32 mouse cellular contexts compared by ENCODE assay signal in the genomic region with DNA sequence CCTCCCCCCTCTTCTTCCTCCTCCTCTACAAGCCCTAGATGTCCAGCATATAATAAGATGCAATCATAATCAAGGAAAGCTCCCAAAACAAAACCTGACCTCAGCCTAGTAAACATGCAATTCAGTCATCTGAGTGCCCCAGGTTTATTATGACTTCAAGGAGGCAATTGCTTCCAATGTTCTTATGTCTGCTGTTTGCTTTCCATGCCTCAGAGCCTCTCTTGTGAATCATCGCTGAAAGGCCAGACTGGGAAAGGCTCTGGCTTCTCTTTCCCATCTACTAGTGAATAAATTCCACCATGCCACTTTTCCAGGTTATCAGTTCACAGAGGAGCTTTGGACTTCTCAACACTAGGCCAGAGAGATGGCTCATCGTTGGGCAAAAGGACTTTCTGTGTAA.
"Had no signal": no experiment of that assay in that cellular context is flagged by ENCODE, and none has a peak within 500 bp of the region (broad histone marks: within the 10 kb centered on the region; RNA-seq: fewer than 3 reads in every experiment).

No protein-coding gene starts in this region.

- H3K36me3 ChIP-seq: limb, embryonic 10.5 days; limb, embryonic 12.5 days; limb, embryonic 13.5 days; limb, embryonic 15.5 days; liver, embryonic 12.5 days; liver, embryonic 13.5 days; liver, embryonic 15.5 days; lung, embryonic 15.5 days; midbrain, embryonic 10.5 days; midbrain, embryonic 12.5 days; midbrain, embryonic 13.5 days; midbrain, embryonic 15.5 days; neural tube, embryonic 12.5 days had no signal

- H3K4me2 ChIP-seq: limb, embryonic 12.5 days; limb, embryonic 13.5 days; limb, embryonic 15.5 days; liver, embryonic 11.5 days; liver, embryonic 12.5 days; liver, embryonic 13.5 days; liver, embryonic 15.5 days; lung, embryonic 14.5 days; lung, embryonic 15.5 days; midbrain, embryonic 11.5 days; midbrain, embryonic 12.5 days; midbrain, embryonic 13.5 days; midbrain, embryonic 15.5 days; neural tube, embryonic 12.5 days had no signal

- ATAC-seq: liver, embryonic 12.5 days; liver, postnatal 0 days; lung, postnatal 0 days; midbrain, embryonic 13.5 days; midbrain, embryonic 15.5 days; midbrain, embryonic 16.5 days had no signal

- H3K9ac ChIP-seq: limb, embryonic 12.5 days; limb, embryonic 13.5 days; limb, embryonic 15.5 days; liver, embryonic 12.5 days; liver, embryonic 13.5 days; liver, embryonic 14.5 days; liver, embryonic 15.5 days; liver, postnatal 0 days; lung, embryonic 14.5 days; lung, embryonic 15.5 days; midbrain, embryonic 12.5 days; midbrain, embryonic 13.5 days; midbrain, embryonic 15.5 days; neural tube, embryonic 12.5 days had no signal

- DNase-seq: left cerebral cortex, postnatal 4 days; liver; liver, embryonic 13.5 days; liver, postnatal 0 days; lung, adult 18-20 months; lung, adult 2 months; lung, embryonic 14.5 days; lung, postnatal 10 days; lung, postnatal 14 days; lung, postnatal 36 days; lung, postnatal 4 days; midbrain, embryonic 14.5 days had no signal

- H3K27ac ChIP-seq: limb, embryonic 10.5 days; limb, embryonic 12.5 days; limb, embryonic 13.5 days; limb, embryonic 15.5 days; liver, embryonic 12.5 days; liver, embryonic 13.5 days; liver, embryonic 14.5 days; liver, embryonic 15.5 days; lung, embryonic 15.5 days; macrophage; midbrain, embryonic 10.5 days; midbrain, embryonic 12.5 days; midbrain, embryonic 13.5 days; midbrain, embryonic 15.5 days; neural tube, embryonic 12.5 days had no signal

- H3K27me3 ChIP-seq: neural tube, embryonic 12.5 days had no signal

- H3K4me3 ChIP-seq: limb, embryonic 10.5 days; limb, embryonic 12.5 days; limb, embryonic 13.5 days; limb, embryonic 15.5 days; liver, embryonic 12.5 days; liver, embryonic 13.5 days; liver, embryonic 15.5 days; lung, embryonic 15.5 days; megakaryocyte, embryonic 14.5 days; midbrain, embryonic 10.5 days; midbrain, embryonic 12.5 days; midbrain, embryonic 13.5 days; midbrain, embryonic 15.5 days; myocyte; neural tube, embryonic 12.5 days had no signal

- H3K9me3 ChIP-seq: limb, embryonic 10.5 days; limb, embryonic 12.5 days; limb, embryonic 13.5 days; limb, embryonic 15.5 days; liver, embryonic 12.5 days; liver, embryonic 13.5 days; liver, embryonic 15.5 days; lung, embryonic 15.5 days; megakaryocyte, embryonic 14.5 days; midbrain, embryonic 10.5 days; midbrain, embryonic 12.5 days; midbrain, embryonic 13.5 days; midbrain, embryonic 15.5 days; neural tube, embryonic 12.5 days had no signal

- H3K4me1 ChIP-seq: limb, embryonic 10.5 days; limb, embryonic 12.5 days; limb, embryonic 13.5 days; limb, embryonic 15.5 days; liver, embryonic 12.5 days; liver, embryonic 13.5 days; liver, embryonic 15.5 days; lung, embryonic 15.5 days; megakaryocyte, embryonic 14.5 days; midbrain, embryonic 10.5 days; midbrain, embryonic 12.5 days; midbrain, embryonic 13.5 days; midbrain, embryonic 15.5 days; neural tube, embryonic 12.5 days had no signal
